Mouse (Mus musculus) myocyte (in vitro differentiated cells): ENCODE data around the gene Dlgap1. TPM values are rescaled to one million over a fixed set of nuclear protein-coding genes. Genes with fewer than 3 reads are reported as not detected.

Experiments
- H3K27me3 ChIP-seq: one replicate; pipeline ENCODE4 v1.6.1; 2011; ENCODE audit not compliant: control insufficient read depth, insufficient read depth, insufficient read length
- H3K36me3 ChIP-seq: one replicate; pipeline ENCODE4 v1.6.1; 2011; ENCODE audit not compliant: control insufficient read depth, insufficient read depth
- H3K4me2 ChIP-seq: one replicate; pipeline ENCODE4 v1.6.1; 2011; ENCODE audit warnings: low read depth, control low read depth
- H3K4me3 ChIP-seq: one replicate; pipeline ENCODE4 v1.5.1; 2011; ENCODE audit warnings: mild to moderate bottlenecking, control low read depth, moderate library complexity
- H3K79me2 ChIP-seq: one replicate; pipeline ENCODE4 v1.6.1; 2011; ENCODE audit not compliant: control insufficient read depth, insufficient read depth
- H3ac ChIP-seq: one replicate; pipeline ENCODE4 v1.6.1; 2011; ENCODE audit not compliant: control insufficient read depth, insufficient read length
- CEBPB ChIP-seq: IDR thresholded peaks from 2 replicates; pipeline ENCODE4 v1.6.1; 2011; ENCODE audit warnings: mild to moderate bottlenecking, moderate library complexity; ENCODE audit not compliant: poor library complexity, insufficient read depth, severe bottlenecking
- E2F4 ChIP-seq: IDR thresholded peaks from one replicate; pipeline ENCODE4 v1.6.1; 2011; ENCODE audit warnings: mild to moderate bottlenecking, control low read depth, moderate library complexity; ENCODE audit not compliant: insufficient read depth
- MAX ChIP-seq: IDR thresholded peaks from one replicate; pipeline ENCODE4 v1.6.1; 2011; ENCODE audit warnings: low read depth, mild to moderate bottlenecking, control low read depth
- MYOD1 ChIP-seq, 3 experiments: IDR thresholded peaks; one replicate each; pipeline ENCODE4 v1.6.1; 2011; ENCODE audit warnings: control low read depth in 2 of 3, low read depth in 2 of 3, mild to moderate bottlenecking in 2 of 3, moderate library complexity in 1 of 3; ENCODE audit not compliant: insufficient read length in 2 of 3, control insufficient read depth in 1 of 3
- MYOG ChIP-seq, 3 experiments: IDR thresholded peaks; one replicate each; pipeline ENCODE4 v1.6.1; 2011; ENCODE audit warnings: control low read depth in 2 of 3, low read depth in 2 of 3, mild to moderate bottlenecking in 2 of 3; ENCODE audit not compliant: insufficient read length in 2 of 3, control insufficient read depth in 1 of 3, insufficient read depth in 1 of 3
- POLR2A ChIP-seq: IDR thresholded peaks from one replicate; pipeline ENCODE4 v1.6.1; 2011; ENCODE audit warnings: low read depth, mild to moderate bottlenecking, control low read depth, moderate library complexity; ENCODE audit not compliant: insufficient read length
- POLR2AphosphoS2 ChIP-seq: IDR thresholded peaks from one replicate; pipeline ENCODE4 v1.6.1; 2011; ENCODE audit warnings: low read depth, control low read depth; ENCODE audit not compliant: insufficient read length
- REST ChIP-seq: IDR thresholded peaks from one replicate; pipeline ENCODE4 v1.6.1; 2011; ENCODE audit warnings: mild to moderate bottlenecking, control low read depth, moderate library complexity; ENCODE audit not compliant: insufficient read depth, insufficient read length
- SRF ChIP-seq: IDR thresholded peaks from one replicate; pipeline ENCODE4 v1.6.1; 2011; ENCODE audit warnings: low read depth; ENCODE audit not compliant: control insufficient read depth, insufficient read length
- TCF12 ChIP-seq: IDR thresholded peaks from one replicate; pipeline ENCODE4 v1.6.1; 2011; ENCODE audit warnings: mild to moderate bottlenecking, control low read depth; ENCODE audit not compliant: poor library complexity, insufficient read depth, severe bottlenecking
- TCF3 ChIP-seq: IDR thresholded peaks from one replicate; pipeline ENCODE4 v1.6.1; 2011; ENCODE audit warnings: low read depth, control low read depth; ENCODE audit not compliant: insufficient read length
- USF1 ChIP-seq: IDR thresholded peaks from one replicate; pipeline ENCODE4 v1.6.1; 2011; ENCODE audit warnings: low read depth, mild to moderate bottlenecking, control low read depth, moderate library complexity
- polyA plus RNA-seq: library from polyadenylated mRNA; unstranded; fragments of >200 nt; fragmentation: generic; extraction: Trizol; gene quantifications from one replicate; pipeline ENCODE4 v1.2.1, GENCODE M21; 2012; ENCODE audit warnings: missing spikeins

Dlgap1 gene
- polyA plus RNA-seq, 1 experiment = 0.31 TPM

DNA sequence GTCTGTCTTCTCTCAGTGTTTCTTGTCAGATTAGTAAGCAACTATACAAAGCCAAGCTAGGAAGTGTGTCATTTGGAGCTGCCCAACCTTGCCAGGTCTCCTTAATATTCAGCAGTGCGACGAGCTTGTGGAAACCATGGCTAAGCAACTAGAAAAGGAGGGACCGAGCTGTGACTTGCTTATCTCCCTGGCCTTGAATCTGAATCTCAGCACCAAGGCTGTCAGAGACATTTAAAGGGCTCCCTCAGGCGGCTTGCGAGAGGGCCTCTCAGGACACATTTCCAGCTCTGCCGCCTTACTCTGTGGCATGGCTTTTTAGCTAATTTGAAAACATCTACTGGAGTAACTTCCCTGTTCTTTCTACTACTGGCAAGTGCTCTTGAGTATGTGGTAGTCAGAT lies 5.1 kb downstream of the Dlgap1 start:
- Histone ChIP-seq H3K79me2 (no peaks in the 10 kb centered on the region), H3K4me2 (no peak overlapping the region), H3K27me3 (peaks cover 15% of the 10 kb centered on the region), H3ac (no peak overlapping the region), H3K4me3 (no peak overlapping the region), H3K36me3 (no peaks in the 10 kb centered on the region)
- no peak for TF ChIP-seq REST
- no peak for TF ChIP-seq TCF12

- TF ChIP-seq TCF3 = no peak
These were observed 13.5 kb downstream of the Dlgap1 start for GRCm38 (mm10) chr17:69982236-69982923.

GRCm38 (mm10) chr17:69996406-69996805 lies 27.5 kb downstream of the Dlgap1 start:
- H3ac ChIP-seq = no peak overlapping the region
- H3K4me3 ChIP-seq = no peak overlapping the region
- no peaks in the 10 kb centered on the region for H3K36me3 ChIP-seq
- no peak overlapping the region for H3K4me2 ChIP-seq
- no peaks in the 10 kb centered on the region for H3K79me2 ChIP-seq
- no peaks in the 10 kb centered on the region for H3K27me3 ChIP-seq
- TF ChIP-seq SRF (no peak), TCF12 (no peak), MYOG (IDR thresholded peaks at IDR 0.05; ENCODE audit: control insufficient read depth in 1 of 3, insufficient read depth in 1 of 3, insufficient read length in 2 of 3, low read depth in 2 of 3) (no peak), REST (no peak), POLR2A (no peak), E2F4 (no peak), POLR2AphosphoS2 (no peak), MAX (no peak), TCF3 (no peak), MYOD1 (IDR thresholded peaks at IDR 0.05; ENCODE audit: control insufficient read depth in 1 of 3, insufficient read length in 2 of 3, low read depth in 2 of 3) (no peak), CEBPB (no peak), USF1 (no peak)

More at GRCm38 (mm10) chr17:69982236-69982923, 13.5 kb downstream of the Dlgap1 start:
- Histone ChIP-seq H3K4me3 (no peak overlapping the region), H3K27me3 (no peaks in the 10 kb centered on the region), H3ac (no peak overlapping the region), H3K79me2 (no peaks in the 10 kb centered on the region), H3K36me3 (no peaks in the 10 kb centered on the region), H3K4me2 (no peak overlapping the region)

DNA sequence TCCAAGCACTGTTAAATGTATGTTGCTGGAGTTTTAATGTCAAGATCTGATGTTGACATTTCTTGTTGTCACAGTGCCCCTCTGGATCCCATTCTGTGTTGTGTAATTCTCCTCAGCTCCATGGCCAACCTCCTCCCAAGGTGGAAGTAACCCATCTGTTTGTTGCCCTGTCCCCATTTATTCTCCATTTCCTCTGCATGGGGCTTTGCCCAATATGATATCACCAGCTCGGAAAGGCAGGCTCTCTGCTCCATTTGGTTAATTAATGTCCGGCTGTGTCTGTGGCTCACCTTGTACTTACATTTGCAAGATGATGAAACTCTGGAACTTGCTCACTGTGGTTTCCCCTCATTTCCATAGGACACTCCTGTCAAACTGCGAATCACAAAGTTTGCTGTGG lies 33.2 kb downstream of the Dlgap1 start:
- no peaks in the 10 kb centered on the region for H3K36me3 ChIP-seq
- no peak for TF ChIP-seq TCF3
- TF ChIP-seq SRF = no peak
- no peak overlapping the region for H3K4me3 ChIP-seq
- no peaks in the 10 kb centered on the region for H3K79me2 ChIP-seq
- H3K4me2 ChIP-seq = no peak overlapping the region
- H3K27me3 ChIP-seq = no peaks in the 10 kb centered on the region
- H3ac ChIP-seq = no peak overlapping the region

DNA sequence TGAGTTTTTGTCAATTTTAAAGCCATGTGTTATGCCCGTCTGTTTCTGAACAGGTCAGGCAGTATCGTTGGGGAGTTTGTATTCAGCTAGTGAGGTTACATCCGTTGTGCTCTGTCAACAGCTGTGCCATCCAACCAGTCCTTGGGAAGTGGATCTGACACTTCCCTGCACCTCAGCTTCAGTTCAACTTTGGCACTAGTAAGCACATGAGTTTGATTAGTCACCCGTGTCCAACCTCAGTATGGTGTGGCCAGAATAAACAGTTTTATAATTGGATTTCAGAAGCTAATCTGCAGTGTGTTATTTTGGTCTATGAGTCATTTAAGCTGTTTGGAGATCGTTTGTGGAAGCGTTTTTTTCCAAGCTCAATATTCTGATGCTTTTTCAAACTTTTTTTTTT lies 35.8 kb downstream of the Dlgap1 start:
- H3K36me3 ChIP-seq = no peaks in the 10 kb centered on the region
- peak overlapping the region; percentile 46 for H3K4me2 ChIP-seq
- no peak overlapping the region for H3ac ChIP-seq
- H3K79me2 ChIP-seq = no peaks in the 10 kb centered on the region
- TF ChIP-seq SRF (no peak), POLR2A (no peak), E2F4 (no peak), MYOG (IDR thresholded peaks at IDR 0.05; ENCODE audit: control insufficient read depth in 1 of 3, insufficient read depth in 1 of 3, insufficient read length in 2 of 3, low read depth in 2 of 3) (peak in 1 of 3 experiments; percentile 29), REST (no peak), MYOD1 (IDR thresholded peaks at IDR 0.05; ENCODE audit: control insufficient read depth in 1 of 3, insufficient read length in 2 of 3, low read depth in 2 of 3) (peak in 2 of 3 experiments; percentile 18 to 70), CEBPB (no peak), MAX (no peak), TCF3 (no peak)
- no peaks in the 10 kb centered on the region for H3K27me3 ChIP-seq
- H3K4me3 ChIP-seq = no peak overlapping the region

DNA sequence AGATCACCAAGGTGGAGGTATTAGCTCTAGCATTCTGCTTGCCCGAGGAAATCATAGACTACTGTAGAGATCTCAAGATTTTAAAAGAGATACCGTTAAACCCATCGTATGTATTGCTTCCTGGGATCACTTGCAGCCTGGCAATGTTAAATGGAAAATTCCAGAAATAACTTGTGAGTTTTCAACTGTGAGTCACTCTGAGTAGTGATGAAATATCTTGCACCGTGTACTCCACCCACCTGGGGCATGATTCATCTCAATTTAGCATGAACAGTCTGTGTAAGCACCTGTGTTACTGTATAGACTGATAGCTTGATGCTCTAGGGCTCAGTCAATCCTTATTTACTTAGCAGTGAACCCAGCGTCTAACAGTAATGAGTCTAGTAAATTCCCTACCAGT lies 38.7 kb downstream of the Dlgap1 start:
- no peak overlapping the region for H3ac ChIP-seq
- no peaks in the 10 kb centered on the region for H3K27me3 ChIP-seq
- TF ChIP-seq REST (no peak), MAX (no peak), SRF (no peak), CEBPB (no peak), E2F4 (no peak), POLR2A (no peak), MYOG (IDR thresholded peaks at IDR 0.05; ENCODE audit: control insufficient read depth in 1 of 3, insufficient read depth in 1 of 3, insufficient read length in 2 of 3, low read depth in 2 of 3) (no peak), MYOD1 (IDR thresholded peaks at IDR 0.05; ENCODE audit: control insufficient read depth in 1 of 3, insufficient read length in 2 of 3, low read depth in 2 of 3) (no peak), POLR2AphosphoS2 (no peak), TCF3 (no peak), TCF12 (no peak), USF1 (no peak)
- no peaks in the 10 kb centered on the region for H3K79me2 ChIP-seq
- no peak overlapping the region for H3K4me3 ChIP-seq
- H3K4me2 ChIP-seq = no peak overlapping the region
- H3K36me3 ChIP-seq = no peaks in the 10 kb centered on the region
